Mouse (Mus musculus): Measurements from ENCODE around the gene Efcab5. TPM values are rescaled to one million over a fixed set of nuclear protein-coding genes. Genes with fewer than 3 reads are reported as not detected.
"Not testable (repeated sequence)": the region's sequence is repeated elsewhere in the genome, so short reads cannot be mapped to it uniquely, and the experiment has no call there.

The Efcab5 gene
- total and polyA plus RNA-seq, 3 experiments = 0.04 to 0.66 (median 0.53) TPM

GRCm38 (mm10) chr11:77160744-77161143, 28.0 kb downstream of the Efcab5 start:
- H3K9me3 ChIP-seq (replicated peaks) = no peaks in the 10 kb centered on the region
- H3K36me3 ChIP-seq (replicated peaks) = no peaks in the 10 kb centered on the region
- no peak overlapping the region for H3K4me3 ChIP-seq (ENCODE audit: low read depth, low read length)
- no peak for ATAC-seq (ENCODE audit: extremely low read depth, insufficient number of reproducible peaks, low FRiP score, poor library complexity, severe bottlenecking)
- no peak for DNase-seq (ENCODE audit: low spot score)
- no peaks in the 10 kb centered on the region for H3K4me1 ChIP-seq (ENCODE audit: insufficient read depth, low read depth, low read length)
- TF ChIP-seq TAL1 (conservative IDR thresholded peaks at IDR 0.05; ENCODE audit: low read depth, low read length) (no peak), GATA2 (IDR thresholded peaks at IDR 0.05; ENCODE audit: borderline replicate concordance, low read depth, low read length) (no peak), POLR2AphosphoS5 (IDR thresholded peaks at IDR 0.05; ENCODE audit: insufficient replicate concordance, low read depth, low read length) (no peak), CTCF (IDR thresholded peaks at IDR 0.05; ENCODE audit: low read depth, low read length) (no peak), GATA1 (IDR thresholded peaks at IDR 0.05; ENCODE audit: borderline replicate concordance, low read length) (no peak)
- H3K27me3 ChIP-seq (ENCODE audit: insufficient read depth, low read length) = peaks cover 2% of the 10 kb centered on the region

- DNase-seq (ENCODE audit: low spot score) (no peak), ATAC-seq (ENCODE audit: extremely low read depth, insufficient number of reproducible peaks, low FRiP score, poor library complexity, severe bottlenecking) (no peak)
- no peaks in the 10 kb centered on the region for H3K36me3 ChIP-seq (replicated peaks)
- TF ChIP-seq POLR2AphosphoS5 (IDR thresholded peaks at IDR 0.05; ENCODE audit: insufficient replicate concordance, low read depth, low read length) = no peak
- TF ChIP-seq GATA1 (IDR thresholded peaks at IDR 0.05; ENCODE audit: borderline replicate concordance, low read length) = no peak
- no peak for TF ChIP-seq GATA2 (IDR thresholded peaks at IDR 0.05; ENCODE audit: borderline replicate concordance, low read depth, low read length)
- TF ChIP-seq TAL1 (conservative IDR thresholded peaks at IDR 0.05; ENCODE audit: low read depth, low read length) = no peak
- TF ChIP-seq CTCF (IDR thresholded peaks at IDR 0.05; ENCODE audit: low read depth, low read length) = no peak
- H3K4me3 ChIP-seq (ENCODE audit: low read depth, low read length) = no peak overlapping the region
- no peaks in the 10 kb centered on the region for H3K4me1 ChIP-seq (ENCODE audit: insufficient read depth, low read depth, low read length)
- peaks cover 2% of the 10 kb centered on the region for H3K27me3 ChIP-seq (ENCODE audit: insufficient read depth, low read length)
- no peaks in the 10 kb centered on the region for H3K9me3 ChIP-seq (replicated peaks)
Observed at GRCm38 (mm10) chr11:77160341-77160740, 28.4 kb downstream of the Efcab5 start.

- no peaks in the 10 kb centered on the region for H3K36me3 ChIP-seq (replicated peaks)
- no peaks in the 10 kb centered on the region for H3K9me3 ChIP-seq (replicated peaks)
- DNase-seq (ENCODE audit: low spot score) (no peak), ATAC-seq (ENCODE audit: extremely low read depth, insufficient number of reproducible peaks, low FRiP score, poor library complexity, severe bottlenecking) (no peak)
- no peaks in the 10 kb centered on the region; the same call in none of the 2 replicates for H3K27me3 ChIP-seq (ENCODE audit: insufficient read depth, low read length)
- TF ChIP-seq GATA2 (IDR thresholded peaks at IDR 0.05; ENCODE audit: borderline replicate concordance, low read depth, low read length) = no peak
- no peak for TF ChIP-seq TAL1 (conservative IDR thresholded peaks at IDR 0.05; ENCODE audit: low read depth, low read length)
- TF ChIP-seq POLR2AphosphoS5 (IDR thresholded peaks at IDR 0.05; ENCODE audit: insufficient replicate concordance, low read depth, low read length) = no peak
- no peak for TF ChIP-seq CTCF (IDR thresholded peaks at IDR 0.05; ENCODE audit: low read depth, low read length)
- TF ChIP-seq GATA1 (IDR thresholded peaks at IDR 0.05; ENCODE audit: borderline replicate concordance, low read length) = no peak
- no peak overlapping the region for H3K4me3 ChIP-seq (ENCODE audit: low read depth, low read length)
- H3K4me1 ChIP-seq (ENCODE audit: insufficient read depth, low read depth, low read length) = no peaks in the 10 kb centered on the region
Observed at GRCm38 (mm10) chr11:77154214-77154613, 34.6 kb downstream of the Efcab5 start.

DNA sequence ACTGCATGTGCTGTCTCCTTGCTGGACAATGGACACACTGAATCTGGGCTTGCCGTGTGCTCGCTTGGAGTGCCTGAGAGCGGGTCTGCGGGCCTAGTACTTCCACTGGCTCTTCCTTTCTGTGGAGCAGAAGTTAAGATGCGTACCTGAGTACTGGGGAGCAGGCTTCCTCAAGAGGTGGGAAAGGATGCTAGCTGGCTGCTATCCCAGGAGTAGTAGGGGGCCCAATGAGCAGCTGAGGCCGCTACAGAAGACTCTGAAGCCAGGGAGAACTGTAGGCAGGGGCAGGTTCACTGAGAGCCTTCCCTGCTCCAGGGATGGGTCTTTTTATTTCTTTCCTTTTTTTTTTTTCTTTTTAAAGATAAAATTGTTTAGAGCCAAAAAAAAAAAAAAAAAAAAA, 38.0 kb downstream of the Efcab5 start:
- no peak for TF ChIP-seq POLR2AphosphoS5 (IDR thresholded peaks at IDR 0.05; ENCODE audit: insufficient replicate concordance, low read depth, low read length)
- no peak for TF ChIP-seq GATA2 (IDR thresholded peaks at IDR 0.05; ENCODE audit: borderline replicate concordance, low read depth, low read length)
- TF ChIP-seq TAL1 (conservative IDR thresholded peaks at IDR 0.05; ENCODE audit: low read depth, low read length) = no peak
- no peak for TF ChIP-seq CTCF (IDR thresholded peaks at IDR 0.05; ENCODE audit: low read depth, low read length)
- Histone ChIP-seq H3K36me3 (replicated peaks) (no peaks in the 10 kb centered on the region), H3K4me3 (ENCODE audit: low read depth, low read length) (no peak overlapping the region), H3K4me1 (ENCODE audit: insufficient read depth, low read depth, low read length) (no peaks in the 10 kb centered on the region), H3K27me3 (ENCODE audit: insufficient read depth, low read length) (no peaks in the 10 kb centered on the region; the same call in none of the 2 replicates), H3K9me3 (replicated peaks) (0 out of 2 replicates have a peak, but pooled peaks cover 4% of the 10 kb centered on the region)
- no peak for ATAC-seq (ENCODE audit: extremely low read depth, insufficient number of reproducible peaks, low FRiP score, poor library complexity, severe bottlenecking)
- no peak for DNase-seq (ENCODE audit: low spot score)

DNA sequence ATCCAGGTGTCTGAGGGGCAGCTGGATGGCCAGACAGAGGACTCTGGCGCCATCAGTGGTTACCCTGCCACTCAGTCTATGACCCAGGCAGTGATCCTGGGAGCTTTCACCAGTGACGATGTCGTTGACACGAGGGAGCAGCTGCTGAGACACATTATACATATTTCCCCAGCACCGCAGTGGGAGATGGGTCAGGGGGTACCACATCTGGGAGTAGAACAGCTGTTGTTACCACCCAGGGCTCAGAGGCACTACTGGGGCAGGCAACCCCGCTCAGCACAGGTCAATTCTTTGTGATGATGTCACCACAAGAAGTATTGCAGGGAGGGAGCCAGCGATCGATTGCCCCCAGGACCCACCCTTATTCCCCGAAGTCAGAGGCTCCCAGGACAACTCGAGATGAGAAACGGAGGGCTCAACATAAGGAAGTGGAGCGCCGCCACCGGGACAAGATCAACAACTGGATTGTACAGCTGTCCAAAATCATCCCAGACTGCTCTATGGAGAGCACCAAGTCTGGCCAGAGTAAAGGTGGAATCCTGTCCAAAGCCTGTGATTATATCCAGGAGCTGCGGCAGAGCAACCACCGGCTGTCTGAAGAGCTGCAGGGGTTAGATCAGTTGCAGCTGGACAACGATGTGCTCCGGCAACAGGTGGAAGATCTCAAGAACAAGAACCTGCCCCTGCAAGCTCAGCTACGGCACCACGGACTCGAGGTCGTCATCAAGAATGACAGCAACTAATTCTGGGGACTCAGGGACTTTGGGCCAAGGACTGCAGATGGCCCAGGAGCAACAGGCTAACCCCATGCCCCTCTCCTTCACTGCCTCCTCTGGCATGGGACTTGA, 38.8 kb downstream of the Efcab5 start:
- DNase-seq (ENCODE audit: low spot score); ATAC-seq (ENCODE audit: extremely low read depth, insufficient number of reproducible peaks, low FRiP score, poor library complexity, severe bottlenecking); H3K4me3 ChIP-seq (ENCODE audit: low read depth, low read length): not testable (repeated sequence)

GRCm38 (mm10) chr11:77148774-77149173, 40.0 kb downstream of the Efcab5 start:
- no peak for DNase-seq (ENCODE audit: low spot score)
- Histone ChIP-seq H3K4me3 (ENCODE audit: low read depth, low read length) (no peak overlapping the region), H3K4me1 (ENCODE audit: insufficient read depth, low read depth, low read length) (no peaks in the 10 kb centered on the region), H3K36me3 (replicated peaks) (no peaks in the 10 kb centered on the region), H3K27me3 (ENCODE audit: insufficient read depth, low read length) (peaks cover 8% of the 10 kb centered on the region), H3K9me3 (replicated peaks) (0 out of 2 replicates have a peak, but pooled peaks cover 4% of the 10 kb centered on the region)
- ATAC-seq (ENCODE audit: extremely low read depth, insufficient number of reproducible peaks, low FRiP score, poor library complexity, severe bottlenecking) = no peak
- TF ChIP-seq GATA1 (IDR thresholded peaks at IDR 0.05; ENCODE audit: borderline replicate concordance, low read length) = no peak
- no peak for TF ChIP-seq POLR2AphosphoS5 (IDR thresholded peaks at IDR 0.05; ENCODE audit: insufficient replicate concordance, low read depth, low read length)
- TF ChIP-seq CTCF (IDR thresholded peaks at IDR 0.05; ENCODE audit: low read depth, low read length) = no peak

More for the DNA sequence above, 38.8 kb downstream of the Efcab5 start:
- not testable (repeated sequence) for H3K9me3 ChIP-seq (replicated peaks); H3K36me3 ChIP-seq (replicated peaks); H3K27me3 ChIP-seq (ENCODE audit: insufficient read depth, low read length); H3K4me1 ChIP-seq (ENCODE audit: insufficient read depth, low read depth, low read length)
